Mouse (Mus musculus): Measurements from ENCODE around the gene Arhgap28. TPM values are rescaled to one million over a fixed set of nuclear protein-coding genes. Genes with fewer than 3 reads are reported as not detected.

The Arhgap28 gene
- total RNA-seq, 2 experiments from 2014 or later = 1.1 to 1.2 TPM

- intact Hi-C loops (cut with DNase I) = no loop called here
- DNase-seq = no peak
Measured at GRCm38 (mm10) chr17:67948601-67949000, 55.3 kb downstream of the Arhgap28 start.

DNA sequence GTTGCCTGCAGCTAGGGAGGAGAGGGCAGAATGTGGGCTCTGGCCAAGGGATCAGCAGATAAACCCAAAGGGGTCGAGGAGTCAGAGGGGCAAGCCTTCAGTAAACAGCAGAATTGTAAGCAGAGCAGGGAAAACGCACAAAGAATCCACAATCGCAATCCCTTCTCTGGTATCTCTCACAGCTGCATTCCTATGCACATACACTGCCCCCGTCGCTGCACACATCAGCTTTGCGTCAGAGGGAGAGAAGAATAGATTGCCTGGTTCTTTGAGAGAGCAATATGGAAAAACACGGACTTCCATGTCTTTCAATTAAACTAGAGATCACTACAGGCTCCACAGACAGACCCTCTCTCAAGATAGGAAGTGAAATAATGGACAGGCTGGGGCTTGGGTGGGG lies 58.5 kb downstream of the Arhgap28 start:
- intact Hi-C loops (cut with DNase I) = no loop called here
- no peak for DNase-seq

- DNase-seq = no peak
- intact Hi-C loops (cut with DNase I) = no loop called here
Measured at GRCm38 (mm10) chr17:67944256-67944655, 59.7 kb downstream of the Arhgap28 start.

DNA sequence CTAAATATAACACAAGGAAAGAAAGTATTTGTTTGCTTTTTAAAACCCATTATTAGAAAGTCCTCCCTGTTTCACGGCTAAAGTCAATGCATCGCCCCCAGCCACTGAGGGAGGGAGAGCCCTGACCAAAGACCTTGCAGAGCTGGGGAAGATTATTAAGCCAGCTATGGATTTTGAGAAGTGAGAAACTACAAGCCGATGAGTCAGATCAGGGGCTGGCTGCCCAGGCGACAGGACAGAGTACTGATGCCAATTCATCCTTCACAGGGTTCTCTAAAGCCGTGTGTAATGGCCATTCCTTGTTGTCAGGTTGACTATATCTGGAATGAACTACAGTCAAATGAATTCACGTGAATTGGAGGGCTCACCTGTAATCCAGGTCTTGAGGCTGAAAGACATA lies 62.9 kb downstream of the Arhgap28 start:
- intact Hi-C loops (cut with DNase I) = no loop called here
- peak in 1 of 2 experiments; percentile 15 for DNase-seq

GRCm38 (mm10) chr17:67937050-67937449 lies 66.9 kb downstream of the Arhgap28 start:
- intact Hi-C loops (cut with DNase I) = no loop called here

GRCm38 (mm10) chr17:67935556-67935955 lies 68.4 kb downstream of the Arhgap28 start:
- intact Hi-C loops (cut with DNase I) = no loop called here
- no peak for DNase-seq

More at GRCm38 (mm10) chr17:67937050-67937449, 66.9 kb downstream of the Arhgap28 start:
- no peak for DNase-seq

GRCm38 (mm10) chr17:67931396-67931795 lies 72.5 kb downstream of the Arhgap28 start:
- intact Hi-C loops (cut with DNase I) = no loop called here

DNA sequence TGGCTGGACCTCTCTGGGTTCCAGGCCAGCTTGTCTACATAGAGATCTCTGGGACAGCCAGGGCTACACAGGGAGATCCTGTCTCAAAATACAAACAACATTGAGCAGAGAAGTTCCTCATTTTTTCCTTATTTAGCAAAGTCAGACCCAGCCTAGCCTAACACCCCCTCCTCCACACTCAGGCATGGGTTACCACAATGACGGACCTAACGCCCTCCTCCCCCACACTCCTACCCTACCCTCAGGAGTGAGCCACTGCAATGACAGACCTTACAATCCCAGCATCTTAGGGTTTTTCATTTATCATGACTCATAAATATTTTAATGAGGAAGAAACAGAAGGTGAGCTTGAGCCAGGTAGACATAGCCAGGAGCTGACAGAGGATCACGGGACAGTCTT lies 73.0 kb downstream of the Arhgap28 start:
- DNase-seq = no peak
- intact Hi-C loops (cut with DNase I) = no loop called here

More at GRCm38 (mm10) chr17:67931396-67931795, 72.5 kb downstream of the Arhgap28 start:
- DNase-seq = no peak

GRCm38 (mm10) chr17:67930467-67930866 lies 73.5 kb downstream of the Arhgap28 start:
- intact Hi-C loops (cut with DNase I) = no loop called here

DNA sequence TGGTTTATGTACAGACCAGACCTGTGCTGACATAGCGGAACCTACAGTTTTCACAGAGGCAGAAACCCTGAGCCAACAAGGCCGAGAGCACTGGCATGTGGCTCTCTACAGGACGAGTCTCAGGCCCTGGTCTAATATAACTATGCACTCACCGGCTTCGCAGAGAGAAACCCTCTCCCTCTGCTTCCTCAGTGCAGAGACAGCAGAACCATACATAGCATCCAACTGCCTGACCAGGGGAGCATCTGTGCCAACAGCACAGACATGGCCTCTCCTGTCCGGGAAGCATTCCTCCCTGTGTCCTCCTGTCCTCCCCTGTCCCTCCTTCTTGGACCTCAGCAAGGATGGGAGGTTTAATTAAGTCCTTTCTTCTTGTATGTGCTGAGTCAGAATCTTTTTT lies 75.6 kb downstream of the Arhgap28 start:
- DNase-seq = no peak
- intact Hi-C loops (cut with DNase I) = no loop called here

More at GRCm38 (mm10) chr17:67930467-67930866, 73.5 kb downstream of the Arhgap28 start:
- no peak for DNase-seq

DNA sequence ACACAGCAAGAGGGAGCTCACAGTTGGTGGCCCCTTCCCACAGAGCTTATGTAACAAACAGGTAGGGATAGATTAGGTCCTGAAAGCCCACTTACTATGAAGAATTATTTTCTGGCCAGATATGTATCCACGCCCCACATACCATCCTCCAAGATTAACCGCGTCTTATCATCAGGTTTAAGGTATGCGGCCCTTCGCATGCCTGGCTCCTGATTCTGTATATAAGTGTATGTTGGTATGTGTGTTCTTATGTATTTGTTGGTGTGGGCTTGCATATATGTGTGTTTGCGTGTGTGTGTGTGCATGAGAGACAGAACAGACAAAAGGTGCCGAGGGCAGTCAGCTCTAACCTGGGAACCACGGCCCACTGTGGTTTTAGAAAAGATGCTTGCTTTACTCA lies 76.1 kb downstream of the Arhgap28 start:
- no peak for DNase-seq
- intact Hi-C loops (cut with DNase I) = no loop called here

DNA sequence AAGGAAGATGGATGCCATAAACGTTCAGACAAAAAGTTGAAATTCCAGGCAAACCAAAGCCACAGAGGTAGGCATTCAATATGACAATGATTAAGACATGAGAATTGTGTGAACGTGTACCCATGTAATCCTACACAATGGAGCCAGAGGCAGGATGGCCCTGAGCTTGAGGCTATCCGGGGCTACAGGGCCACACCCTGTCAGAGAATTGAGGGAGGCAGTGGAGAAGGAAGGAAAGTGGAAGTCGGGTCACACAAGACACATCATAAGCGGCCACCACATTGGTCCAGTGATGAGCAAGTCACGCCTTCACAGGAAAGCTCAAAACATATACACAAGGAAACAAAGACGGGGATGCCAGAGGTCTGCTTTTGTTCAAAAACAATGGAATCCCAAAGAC lies 84.0 kb downstream of the Arhgap28 start:
- DNase-seq = no peak
- intact Hi-C loops (cut with DNase I) = no loop called here

GRCm38 (mm10) chr17:67918201-67918600 lies 85.7 kb downstream of the Arhgap28 start:
- no peak for DNase-seq
- intact Hi-C loops (cut with DNase I) = no loop called here

DNA sequence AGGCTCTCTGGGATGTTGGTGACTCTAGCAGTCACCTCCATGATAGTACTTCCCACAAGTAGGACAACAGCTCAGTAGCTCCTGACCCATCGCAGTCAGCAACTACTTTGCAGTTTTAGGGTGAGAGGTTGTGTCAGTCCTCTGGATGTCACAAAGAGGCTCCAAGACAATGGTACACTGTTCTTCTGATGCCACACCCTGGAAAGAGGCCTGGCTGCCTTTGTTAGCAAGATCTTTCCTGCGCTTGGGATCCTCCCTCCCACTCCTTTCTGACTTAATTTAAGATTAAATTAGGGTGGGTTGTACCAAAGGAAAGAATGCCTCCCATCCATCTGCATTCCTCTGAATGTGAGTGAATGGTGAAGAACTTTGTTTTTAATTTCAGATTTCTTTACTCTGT lies 87.0 kb downstream of the Arhgap28 start:
- no peak for DNase-seq
- intact Hi-C loops (cut with DNase I) = no loop called here

- peak; percentile 26 to 52 for DNase-seq
- intact Hi-C loops (cut with DNase I) = loop anchor here (2.0 kb wide), 1 partner anchor 254 kb away; no protein-coding TSS in a partner anchor
Measured at GRCm38 (mm10) chr17:67912640-67913039, 91.3 kb downstream of the Arhgap28 start.

DNA sequence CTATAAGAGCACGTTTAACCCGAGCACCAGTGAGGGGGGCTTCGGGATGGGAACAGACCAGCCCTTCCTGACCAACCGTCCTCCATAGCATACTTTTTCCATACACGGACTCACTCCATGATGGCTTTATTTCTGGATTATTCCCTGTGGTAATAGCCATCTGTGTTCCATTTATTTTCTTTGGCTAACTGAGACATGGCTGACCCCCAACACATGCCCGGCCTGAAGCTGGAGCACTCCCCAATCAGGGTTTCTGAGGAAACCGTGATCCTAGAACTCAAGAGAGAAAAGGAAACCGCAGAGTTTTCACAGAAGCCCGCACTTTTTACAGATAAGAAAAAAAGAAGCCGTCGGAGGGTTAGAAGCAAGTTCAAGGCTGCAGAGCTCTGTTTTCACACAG lies 91.9 kb downstream of the Arhgap28 start:
- no peak for DNase-seq
- intact Hi-C loops (cut with DNase I) = loop anchor here (2.0 kb wide), 1 partner anchor 255 kb away; no protein-coding TSS in a partner anchor

DNA sequence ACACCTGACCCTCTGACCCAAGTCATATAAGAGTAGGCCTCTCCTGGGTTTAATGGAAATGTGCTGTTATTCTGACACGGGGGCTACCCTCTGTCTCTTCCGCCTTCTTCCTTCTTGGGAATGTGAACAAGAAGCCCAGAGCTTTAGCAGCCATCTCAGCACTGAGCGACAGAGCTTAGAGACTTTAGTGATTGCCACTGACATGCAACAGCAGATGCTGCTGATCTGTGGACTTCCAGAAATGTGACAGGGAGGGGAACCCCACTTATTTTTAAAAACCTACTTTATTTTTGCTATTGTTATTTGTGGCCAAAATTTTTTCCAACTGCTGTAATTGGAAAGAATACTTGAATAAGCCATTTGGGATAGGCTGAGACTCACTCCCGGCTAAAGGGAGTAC lies 95.4 kb downstream of the Arhgap28 start:
- intact Hi-C loops (cut with DNase I) = no loop called here
- no peak for DNase-seq

GRCm38 (mm10) chr17:67908137-67908536 lies 95.8 kb downstream of the Arhgap28 start:
- intact Hi-C loops (cut with DNase I) = no loop called here
- DNase-seq = no peak

DNA sequence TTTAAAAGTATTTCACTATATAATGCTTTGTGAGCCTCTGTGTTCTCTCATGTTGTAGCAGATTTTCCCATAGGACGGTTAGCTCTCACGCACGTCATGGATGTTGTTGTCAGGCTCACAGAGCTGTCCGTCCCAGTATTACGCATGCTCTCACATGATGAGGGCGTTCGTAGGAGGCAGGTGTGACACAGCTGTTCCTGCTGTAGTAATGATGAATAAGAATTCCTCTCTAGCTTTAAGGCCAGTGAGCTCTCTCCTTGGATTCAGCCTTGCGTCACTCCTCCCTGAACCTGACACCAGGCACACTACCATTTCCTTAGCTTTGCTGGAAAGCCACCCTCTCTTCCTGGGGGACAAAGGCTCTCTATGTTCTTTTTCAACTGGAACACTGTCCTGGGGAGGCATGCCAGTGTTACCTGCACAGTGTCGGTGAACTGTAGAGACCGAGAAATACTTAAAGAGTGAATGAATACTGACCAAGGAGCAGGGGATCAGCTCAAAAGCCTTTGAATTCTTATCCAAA lies 96.3 kb downstream of the Arhgap28 start:
- intact Hi-C loops (cut with DNase I) = no loop called here
- no peak for DNase-seq

DNA sequence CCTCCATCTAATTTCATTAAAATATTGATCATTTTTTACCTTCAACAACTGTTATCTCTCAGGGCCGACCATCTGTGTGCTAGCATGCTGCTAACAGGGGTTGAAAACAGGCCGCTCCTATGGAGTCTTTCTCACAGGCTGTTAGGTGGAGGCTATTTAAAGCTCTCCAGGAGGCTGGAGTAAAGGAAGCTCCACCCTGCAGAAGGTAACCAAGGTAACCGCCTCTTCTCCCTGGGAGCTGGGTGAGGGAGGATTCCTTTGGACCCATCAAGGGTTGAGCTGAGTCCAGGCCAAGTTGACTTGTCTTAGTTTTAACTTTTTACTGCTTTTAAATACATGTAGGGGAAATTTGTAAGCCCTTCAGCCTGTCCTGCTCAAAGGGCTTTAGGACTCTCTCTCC lies 97.7 kb downstream of the Arhgap28 start:
- intact Hi-C loops (cut with DNase I) = no loop called here
- DNase-seq = no peak

- DNase-seq = no peak
- intact Hi-C loops (cut with DNase I) = no loop called here
Measured at GRCm38 (mm10) chr17:67904315-67904944, 99.5 kb downstream of the Arhgap28 start.

DNA sequence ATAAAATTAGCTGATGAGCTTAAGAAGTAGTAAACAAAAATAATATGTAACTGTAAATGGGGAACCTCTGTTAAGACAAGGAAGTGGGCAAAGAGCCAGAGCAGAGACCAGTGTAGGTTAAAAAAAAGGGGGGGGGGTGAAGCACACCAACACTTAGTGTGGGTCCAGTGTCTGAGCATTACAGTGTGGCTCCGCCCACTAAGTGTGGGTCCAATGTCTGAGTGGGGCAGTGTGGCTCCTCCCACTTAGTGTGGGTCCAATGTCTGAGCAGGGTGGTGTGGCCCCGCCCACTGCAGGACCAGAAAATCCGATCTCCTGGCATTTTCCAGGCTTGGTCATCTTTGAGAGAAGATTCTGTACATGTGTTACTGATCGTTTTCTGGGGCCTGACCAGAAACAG lies 101.1 kb downstream of the Arhgap28 start:
- intact Hi-C loops (cut with DNase I) = no loop called here
- DNase-seq = no peak

Measured in gastrocnemius, postnatal 36 days (tissue).